Mouse (Mus musculus) liver, postnatal 0 days (tissue): ENCODE data around the gene Ccdc81. TPM values are rescaled to one million over a fixed set of nuclear protein-coding genes. Genes with fewer than 3 reads are reported as not detected.

Experiments
- ATAC-seq: fragments of 200-750 bp; cut with Nextera tagmentation; 2 replicates; pipeline ENCODE4 v1.8.0; 2017; ENCODE audit warnings: mild to moderate bottlenecking, moderate library complexity
- DNase-seq: peaks from one replicate; pipeline ENCODE4 v3.0.0-alpha.2; 2016
- H3K27ac ChIP-seq: fragments of 300-500 bp; sonication (generic); 2 replicates; pipeline ENCODE4 v1.5.1; 2014; ENCODE audit warnings: antibody characterized with exemption, moderate library complexity, mild to moderate bottlenecking, low read depth
- H3K27me3 ChIP-seq: fragments of 300-500 bp; sonication (generic); 2 replicates; pipeline ENCODE4 v1.6.1; 2014; ENCODE audit warnings: low read length, control low read depth, mixed read lengths; ENCODE audit not compliant: insufficient read depth
- H3K36me3 ChIP-seq: fragments of 300-500 bp; sonication (generic); replicated peaks from 2 replicates; pipeline ENCODE4 v1.6.1; 2014; ENCODE audit warnings: mild to moderate bottlenecking, control low read depth, low read length, moderate library complexity, mixed read lengths; ENCODE audit not compliant: insufficient read depth
- H3K4me1 ChIP-seq: fragments of 300-500 bp; sonication (generic); 2 replicates; pipeline ENCODE4 v1.6.1; 2014; ENCODE audit warnings: antibody characterized with exemption, mild to moderate bottlenecking, control low read depth; ENCODE audit not compliant: insufficient read depth
- H3K4me2 ChIP-seq: fragments of 300-500 bp; sonication (generic); 2 replicates; pipeline ENCODE4 v1.6.1; 2014; ENCODE audit warnings: low read depth, mild to moderate bottlenecking, low read length, moderate library complexity, mixed read lengths
- H3K4me3 ChIP-seq: fragments of 300-500 bp; sonication (generic); 2 replicates; pipeline ENCODE4 v1.5.1; 2014; ENCODE audit warnings: low read depth, low read length
- H3K9ac ChIP-seq: fragments of 300-500 bp; sonication (generic); replicated peaks from 2 replicates; pipeline ENCODE4 v1.6.1; 2014; ENCODE audit warnings: mild to moderate bottlenecking, moderate library complexity
- H3K9me3 ChIP-seq: fragments of 300-500 bp; sonication (generic); 2 replicates; pipeline ENCODE4 v1.6.1; 2016; ENCODE audit warnings: mild to moderate bottlenecking, control low read depth, low read length, mixed read lengths
- CTCF ChIP-seq: sonication (generic); IDR thresholded peaks from 2 replicates; pipeline ENCODE4 v1.5.1; 2016; ENCODE audit warnings: antibody characterized with exemption, low read depth
- EP300 ChIP-seq: IDR thresholded peaks from 2 replicates; pipeline ENCODE4 v1.6.1; 2016; ENCODE audit warnings: antibody characterized with exemption, low read depth, mild to moderate bottlenecking
- WGBS: fragments of 180-500 bp; shearing (Covaris S2); extraction: QIAGEN DNeasy Blood & Tissue Kit; methylation state at CpG from one replicate; pipeline ENCODE4 v1.1.7; 2014; ENCODE audit not compliant: insufficient replicate concordance; 5-methylcytosine and 5-hydroxymethylcytosine counted together
- polyA plus RNA-seq: library from polyadenylated mRNA; unstranded; fragments of >200 nt; fragmentation: Nextera tagmentation; extraction: Ambion mirVana; gene quantifications from 2 replicates; pipeline ENCODE4 v1.2.1, GENCODE M21; 2015

Ccdc81 gene
- polyA plus RNA-seq, 1 experiment from 2014 or later: not detected

DNA sequence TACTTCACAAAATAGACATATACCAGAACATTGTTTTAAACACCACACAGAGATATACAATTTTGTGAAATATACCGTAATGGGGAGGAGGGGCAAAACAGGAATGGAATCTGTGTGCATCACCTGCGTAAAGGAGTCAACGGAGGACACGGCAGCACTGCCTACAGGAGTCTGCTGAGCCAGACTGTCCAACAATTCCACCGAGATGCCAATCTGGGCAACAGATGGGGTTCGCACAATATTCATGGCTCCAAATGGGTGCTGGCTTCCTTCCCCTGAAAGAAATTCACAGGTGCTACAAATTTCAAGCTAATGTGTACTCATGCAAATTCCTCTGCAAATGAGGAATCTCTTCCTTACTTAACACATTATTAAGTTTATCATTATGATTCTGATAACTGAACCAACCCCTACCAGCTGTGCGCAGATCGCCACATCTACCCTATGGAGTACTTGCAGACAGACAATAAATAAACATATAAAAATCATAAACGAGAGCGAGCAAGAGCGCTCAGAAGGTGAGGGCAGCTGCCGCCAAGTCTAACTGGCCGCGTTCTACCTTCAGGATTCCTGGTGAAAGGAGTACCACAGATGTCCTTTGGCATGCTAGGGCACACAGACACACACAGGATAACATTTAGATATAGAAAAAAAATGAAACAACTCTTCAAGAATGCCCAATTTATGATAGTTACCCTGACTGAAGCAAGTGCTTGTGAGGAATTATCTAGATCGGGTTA is 20.2 kb upstream of the Ccdc81 start:
- ATAC-seq: no peak
- 92% methylated on average over 15 of the region's 15 CpGs for WGBS
- no peak overlapping the region for H3K27ac ChIP-seq
- no peak overlapping the region for H3K9ac ChIP-seq
- no peaks in the 10 kb centered on the region for H3K4me1 ChIP-seq
- H3K36me3 ChIP-seq: peaks cover 8% of the 10 kb centered on the region; the same call in 1 of the 2 replicates
- no peak overlapping the region for H3K4me2 ChIP-seq
- no peak for TF ChIP-seq EP300
- no peak for TF ChIP-seq CTCF
- H3K27me3 ChIP-seq: no peaks in the 10 kb centered on the region
- H3K4me3 ChIP-seq: no peak overlapping the region
- no peaks in the 10 kb centered on the region for H3K9me3 ChIP-seq
- no peak for DNase-seq

DNA sequence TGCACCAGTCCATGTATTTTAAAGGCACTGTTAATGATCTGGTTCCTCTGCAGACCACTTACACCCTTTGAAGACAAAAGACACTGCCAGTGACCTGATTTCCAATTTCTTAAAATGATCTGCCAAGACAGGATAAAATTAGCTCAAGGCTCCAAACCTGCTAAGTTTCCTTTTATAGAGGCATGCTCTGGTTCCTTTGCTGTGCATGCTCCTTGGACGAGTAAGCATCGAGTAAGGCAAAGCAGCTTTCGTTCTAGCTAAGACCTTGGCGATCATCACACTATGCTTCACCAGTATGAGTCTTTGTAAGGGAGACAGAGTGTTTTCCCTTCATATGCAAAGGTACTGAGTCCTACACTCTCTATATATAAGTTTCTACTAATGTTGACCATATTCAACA is 14.3 kb upstream of the Ccdc81 start:
- no peak overlapping the region for H3K4me2 ChIP-seq
- peaks cover 9% of the 10 kb centered on the region; the same call in 1 of the 2 replicates for H3K36me3 ChIP-seq
- DNase-seq (no peak), ATAC-seq (no peak)
- 94% methylated on average over 4 of the region's 4 CpGs for WGBS
- H3K9ac ChIP-seq: no peak overlapping the region
- no peak overlapping the region for H3K27ac ChIP-seq
- TF ChIP-seq EP300 (no peak), CTCF (no peak)
- no peaks in the 10 kb centered on the region for H3K9me3 ChIP-seq
- H3K4me3 ChIP-seq: no peak overlapping the region
- H3K4me1 ChIP-seq: no peaks in the 10 kb centered on the region
- no peaks in the 10 kb centered on the region for H3K27me3 ChIP-seq

DNA sequence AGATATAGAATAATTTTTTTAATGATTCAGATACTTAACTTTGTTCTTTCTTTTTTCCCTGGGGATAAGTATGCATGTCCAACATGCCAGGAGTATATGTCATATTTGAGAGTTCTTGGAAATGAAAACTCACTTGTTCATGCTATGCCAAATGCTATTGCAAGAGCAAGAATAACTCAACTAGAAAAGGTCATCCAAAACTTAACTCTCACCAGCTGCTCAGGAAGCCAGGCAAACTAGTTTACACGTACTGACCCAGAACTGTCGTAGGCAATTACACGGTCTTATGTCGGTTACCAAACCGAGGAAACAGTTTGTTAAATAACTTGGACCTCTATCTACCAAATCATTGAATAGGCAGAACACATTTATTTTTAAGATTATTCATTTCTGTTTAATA is 13.3 kb upstream of the Ccdc81 start:
- H3K9me3 ChIP-seq: no peaks in the 10 kb centered on the region
- H3K9ac ChIP-seq: no peak overlapping the region
- H3K27me3 ChIP-seq: no peaks in the 10 kb centered on the region
- H3K4me3 ChIP-seq: no peak overlapping the region
- no peak overlapping the region for H3K4me2 ChIP-seq
- 95% methylated on average over 5 of the region's 5 CpGs for WGBS
- peaks cover 9% of the 10 kb centered on the region; the same call in 1 of the 2 replicates for H3K36me3 ChIP-seq
- TF ChIP-seq EP300 (no peak), CTCF (no peak)
- DNase-seq (no peak), ATAC-seq (no peak)
- no peaks in the 10 kb centered on the region for H3K4me1 ChIP-seq
- H3K27ac ChIP-seq: no peak overlapping the region

DNA sequence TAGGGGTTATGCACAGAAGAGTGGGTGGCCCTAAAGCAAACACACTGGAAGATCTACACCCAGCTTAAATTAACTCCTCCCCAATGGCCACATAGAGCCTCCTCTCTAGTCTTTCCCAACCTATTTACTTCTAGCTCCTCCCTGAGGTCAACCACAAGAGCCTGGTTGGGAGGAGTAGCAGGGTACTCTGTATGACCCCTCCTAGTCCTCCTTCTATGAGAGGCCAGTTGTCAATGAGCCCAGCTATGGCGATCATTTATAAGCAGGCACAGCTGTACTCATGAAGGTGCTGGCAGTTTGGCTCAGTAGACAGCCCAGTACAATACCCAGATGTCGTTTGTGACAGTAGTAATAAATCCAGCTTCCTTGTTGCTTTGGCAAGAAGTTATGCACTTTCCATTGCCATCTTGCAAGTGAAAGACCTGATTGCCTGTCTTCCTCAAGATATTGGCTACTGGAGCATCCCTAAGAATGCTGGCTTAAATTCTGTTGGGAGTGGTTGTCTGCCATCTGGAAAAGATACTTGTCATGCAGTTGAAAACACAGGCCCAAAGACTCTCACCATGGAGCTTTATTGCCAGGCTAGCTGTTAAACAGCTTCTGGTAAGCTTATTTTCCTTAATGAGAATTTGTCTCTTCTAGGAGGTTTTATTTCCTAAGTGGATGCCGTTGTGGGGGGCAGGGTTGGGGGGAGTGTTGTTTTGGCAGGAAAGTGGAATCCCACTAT is 10.2 kb upstream of the Ccdc81 start:
- Histone ChIP-seq H3K4me3 (no peak overlapping the region), H3K9ac (no peak overlapping the region), H3K27me3 (no peaks in the 10 kb centered on the region), H3K4me2 (no peak overlapping the region), H3K36me3 (peaks cover 4% of the 10 kb centered on the region; the same call in 1 of the 2 replicates), H3K27ac (no peak overlapping the region), H3K9me3 (no peaks in the 10 kb centered on the region), H3K4me1 (no peaks in the 10 kb centered on the region)
- WGBS: 82% methylated on average over 3 of the region's 3 CpGs
- TF ChIP-seq EP300 (no peak), CTCF (no peak)
- no peak for ATAC-seq
- no peak for DNase-seq

DNA sequence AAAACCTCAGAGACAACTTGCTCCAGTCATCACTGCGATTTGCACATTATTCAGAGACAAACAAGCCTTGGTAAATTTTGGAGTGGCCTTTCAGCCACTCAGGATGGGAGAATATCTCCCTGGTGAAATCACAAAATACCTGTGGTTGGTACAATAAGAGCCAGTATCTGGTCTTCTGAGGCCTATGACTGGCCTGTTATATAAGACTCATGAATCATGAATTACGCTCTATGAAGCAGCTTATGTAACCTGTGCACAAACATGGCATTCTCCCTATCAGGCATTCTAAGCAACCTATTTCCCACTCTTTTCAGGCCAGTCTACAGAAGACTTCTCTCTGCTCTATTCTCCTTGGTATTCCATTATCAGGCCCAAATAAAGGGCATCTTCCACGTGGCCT is 8.9 kb upstream of the Ccdc81 start:
- Histone ChIP-seq H3K9me3 (no peaks in the 10 kb centered on the region), H3K27me3 (no peaks in the 10 kb centered on the region), H3K4me1 (no peaks in the 10 kb centered on the region), H3K4me3 (no peak overlapping the region), H3K36me3 (peaks cover 4% of the 10 kb centered on the region; the same call in 1 of the 2 replicates), H3K27ac (no peak overlapping the region), H3K4me2 (no peak overlapping the region), H3K9ac (no peak overlapping the region)
- no peak for ATAC-seq
- DNase-seq: no peak
- 80% methylated on average over 3 of the region's 3 CpGs for WGBS
- no peak for TF ChIP-seq EP300
- no peak for TF ChIP-seq CTCF

DNA sequence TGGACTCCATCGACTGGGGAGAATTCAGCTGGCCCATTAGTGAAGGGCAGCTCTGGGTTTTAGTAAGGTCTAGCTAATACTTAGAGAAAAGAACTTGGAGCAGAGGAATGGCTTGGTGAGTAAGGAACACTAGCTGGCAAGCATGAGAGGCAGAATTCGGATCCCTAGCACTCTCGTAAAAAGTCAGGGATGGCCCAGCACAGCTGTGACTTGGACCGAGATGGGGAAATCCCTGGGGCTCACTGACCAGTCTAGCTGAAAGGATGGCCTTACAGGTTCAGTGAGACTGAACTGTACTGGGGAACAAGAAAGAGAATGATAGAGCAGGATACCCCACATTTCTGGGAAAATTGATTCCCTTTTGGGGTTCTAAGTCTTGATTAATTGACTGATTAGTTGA is 6.3 kb upstream of the Ccdc81 start:
- Histone ChIP-seq H3K9me3 (no peaks in the 10 kb centered on the region), H3K36me3 (no peaks in the 10 kb centered on the region), H3K27ac (no peak overlapping the region), H3K4me2 (no peak overlapping the region), H3K4me3 (no peak overlapping the region), H3K27me3 (no peaks in the 10 kb centered on the region), H3K9ac (no peak overlapping the region), H3K4me1 (no peaks in the 10 kb centered on the region)
- TF ChIP-seq EP300 (no peak), CTCF (no peak)
- 69% methylated on average over 4 of the region's 4 CpGs for WGBS
- ATAC-seq: no peak; the same call in 1 of the 2 replicates
- no peak for DNase-seq
